Mouse (Mus musculus) neutrophil, adult 5-6 weeks (primary cell): ENCODE data around the gene Fibcd1. TPM values are rescaled to one million over a fixed set of nuclear protein-coding genes. Genes with fewer than 3 reads are reported as not detected.

Experiments used
- ATAC-seq: fragments of 151-379, 151-347 bp; 2 replicates; pipeline ENCODE4 v1.8.0; 2017; ENCODE audit warnings: mild to moderate bottlenecking, moderate TSS enrichment; ENCODE audit not compliant: insufficient number of reproducible peaks, poor library complexity, low FRiP score, severe bottlenecking; ENCODE audit errors: extremely low read depth
- total RNA-seq: library from RNA; stranded (forward); fragments of 200-1000 nt; gene quantifications from 2 replicates; pipeline ENCODE4 v1.2.3, GENCODE M21; 2017

Fibcd1 gene
- total RNA-seq, 1 experiment from 2014 or later: not detected

DNA sequence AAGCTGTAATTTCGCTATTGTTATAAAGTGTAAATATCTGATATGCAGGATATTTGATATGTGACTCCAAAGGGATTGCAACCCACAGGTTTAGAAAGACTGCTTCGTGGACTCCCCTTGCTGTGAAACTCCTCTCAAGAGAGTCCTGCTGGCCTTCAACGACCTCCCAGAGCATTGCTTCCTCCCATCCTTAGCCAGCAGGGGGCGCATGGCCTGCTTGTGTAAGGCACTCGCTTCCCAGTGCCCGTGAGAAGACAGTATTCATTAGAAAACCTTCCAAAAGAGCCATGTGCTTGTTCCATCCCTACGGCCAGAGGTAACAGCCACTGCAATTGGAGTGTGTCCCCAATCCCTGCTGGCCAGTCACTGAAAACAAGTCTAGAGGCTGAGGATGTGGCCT is 58.8 kb downstream of the Fibcd1 start:
- ATAC-seq: no peak

DNA sequence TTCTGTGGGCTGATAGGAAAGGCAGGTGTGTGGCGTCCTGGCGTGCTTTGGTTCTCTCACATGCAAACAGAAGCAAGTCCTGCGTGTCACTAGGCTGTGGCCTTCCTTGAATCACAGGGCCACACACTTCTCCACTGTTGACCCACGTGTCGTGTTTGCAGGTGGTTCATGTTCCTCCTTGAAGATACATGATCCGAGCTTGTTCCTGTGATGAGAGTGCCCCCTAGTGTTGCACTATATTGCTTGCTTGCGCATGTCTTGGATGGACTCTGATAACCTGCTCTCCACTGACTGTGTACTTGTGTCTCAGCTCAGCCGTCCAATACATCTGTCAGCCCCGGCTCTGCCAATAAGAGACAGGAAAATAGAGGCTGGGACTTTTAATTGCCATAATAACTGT is 60.7 kb downstream of the Fibcd1 start:
- peak; percentile 72 for ATAC-seq

DNA sequence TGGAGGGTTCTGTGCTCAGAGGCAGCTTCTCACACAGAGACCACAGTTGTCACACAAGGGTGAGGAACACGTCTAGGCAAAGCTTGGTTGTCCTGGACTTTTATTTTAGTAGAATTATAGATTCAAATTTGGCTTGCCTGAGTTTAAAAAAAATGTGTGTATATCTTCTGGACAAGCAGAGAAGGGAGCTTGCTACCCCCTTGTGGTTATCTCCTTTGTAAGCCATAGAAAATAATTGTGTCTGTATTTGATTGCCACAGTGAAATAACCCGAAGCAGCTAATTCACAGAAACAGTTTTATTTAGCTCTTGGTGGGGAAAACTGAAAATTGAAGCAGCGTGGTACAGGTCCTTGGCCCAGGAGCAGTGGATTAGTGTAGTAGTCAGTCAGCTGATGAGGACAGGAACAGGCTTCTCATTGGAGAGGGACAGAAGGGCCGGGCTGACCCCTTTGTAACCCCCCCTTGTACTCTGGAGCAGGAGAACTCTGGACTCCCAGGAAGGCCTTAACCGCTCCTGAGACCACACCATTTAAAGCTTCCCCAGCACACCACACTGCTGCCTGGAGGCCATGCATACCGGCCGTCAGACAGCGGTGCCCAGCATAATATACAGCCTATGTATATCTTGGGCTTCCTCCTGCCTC is 62.7 kb downstream of the Fibcd1 start:
- no peak for ATAC-seq

DNA sequence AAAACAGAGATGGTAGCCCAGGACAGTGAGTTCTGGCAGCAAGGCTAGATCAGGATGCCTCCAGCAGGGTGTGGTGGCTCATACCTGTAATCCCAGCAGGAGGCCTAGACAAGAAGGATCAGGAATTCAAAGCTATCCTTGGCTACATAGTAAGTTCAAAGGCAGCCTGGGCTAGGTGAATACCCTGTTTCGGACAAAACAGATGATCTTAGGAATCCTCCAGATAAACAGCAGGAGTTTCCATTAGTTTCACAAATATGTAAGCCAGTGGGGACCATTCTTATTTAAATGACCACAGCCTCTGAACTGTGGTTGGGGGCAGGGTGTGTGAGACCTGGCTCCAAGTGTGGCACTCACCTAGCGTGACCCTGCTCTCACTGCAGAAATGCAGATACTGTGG is 66.5 kb downstream of the Fibcd1 start:
- ATAC-seq: no peak

DNA sequence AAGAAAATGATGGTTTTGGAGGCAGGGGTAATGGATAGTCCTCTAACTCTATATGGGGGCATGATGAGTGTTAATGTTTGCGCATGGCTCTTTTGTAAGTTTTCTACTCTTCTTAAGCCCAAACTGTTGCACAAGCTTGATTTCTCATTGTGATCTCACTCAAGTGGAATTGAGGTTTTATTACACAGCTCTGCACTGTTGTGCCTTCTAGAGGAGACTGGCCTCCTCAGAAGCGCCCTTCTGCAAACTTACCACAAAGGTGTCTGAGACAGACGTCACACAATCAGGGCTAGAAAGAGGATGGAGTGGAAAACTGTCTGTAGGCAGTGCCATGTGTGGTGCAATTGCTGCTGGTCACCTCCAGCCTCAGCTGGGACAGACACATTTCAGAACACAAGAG is 69.3 kb downstream of the Fibcd1 start:
- no peak for ATAC-seq

DNA sequence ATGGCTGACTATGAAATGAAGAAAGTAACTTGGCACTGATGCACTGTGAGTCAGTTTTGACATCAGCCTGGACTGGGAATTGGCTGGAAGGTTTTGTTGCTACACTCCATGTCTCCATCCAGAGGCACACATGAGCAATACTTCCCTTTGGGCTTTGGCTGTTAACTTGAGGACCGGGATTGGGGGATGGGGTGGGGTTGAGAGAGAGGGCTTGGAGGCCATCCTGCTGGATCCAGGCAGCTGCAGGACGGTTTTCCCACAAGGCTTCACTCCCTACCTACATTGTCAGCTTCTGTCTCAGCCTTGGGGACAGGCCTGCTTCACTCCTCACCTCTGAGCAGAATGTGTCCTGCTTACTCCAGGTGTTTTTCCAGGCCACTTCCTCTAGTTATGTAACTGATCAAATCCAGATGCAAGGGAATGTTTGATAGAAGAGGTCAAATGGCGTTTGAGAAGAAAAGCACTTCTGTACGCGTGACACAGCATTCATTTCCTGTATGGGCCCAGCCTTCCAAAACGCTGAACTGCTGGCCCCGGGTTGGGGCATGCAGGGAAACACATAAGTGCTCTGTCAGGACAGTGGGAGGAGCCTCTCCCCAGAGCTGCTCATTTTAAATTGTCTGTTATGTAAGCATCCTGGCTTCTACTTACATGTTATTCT is 74.9 kb downstream of the Fibcd1 start:
- peak; percentile 64; the same call in 1 of the 2 replicates for ATAC-seq

DNA sequence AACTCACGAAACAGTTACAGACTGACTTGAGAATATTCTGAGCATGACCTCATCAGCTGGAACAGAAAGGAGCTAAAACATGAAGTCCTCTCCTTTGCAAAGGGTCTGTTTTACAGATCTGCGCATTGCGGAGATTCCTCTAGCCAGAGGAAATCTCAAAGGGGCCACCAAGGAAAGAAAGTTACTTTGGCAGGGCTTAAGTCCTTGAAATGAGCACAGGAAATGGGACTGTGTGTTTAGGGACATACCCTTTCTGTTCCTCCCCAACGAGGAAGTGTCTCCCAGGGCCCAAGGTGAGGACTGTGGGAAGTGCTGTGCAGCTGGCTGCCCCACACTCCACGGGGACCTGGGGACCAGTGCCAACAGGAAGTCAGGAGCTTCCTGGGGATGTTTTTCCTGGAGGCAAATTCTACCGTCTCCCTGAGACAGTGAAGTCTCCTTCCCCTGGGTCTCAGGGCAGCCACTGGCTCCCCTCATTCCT is 76.1 kb downstream of the Fibcd1 start:
- no peak for ATAC-seq

DNA sequence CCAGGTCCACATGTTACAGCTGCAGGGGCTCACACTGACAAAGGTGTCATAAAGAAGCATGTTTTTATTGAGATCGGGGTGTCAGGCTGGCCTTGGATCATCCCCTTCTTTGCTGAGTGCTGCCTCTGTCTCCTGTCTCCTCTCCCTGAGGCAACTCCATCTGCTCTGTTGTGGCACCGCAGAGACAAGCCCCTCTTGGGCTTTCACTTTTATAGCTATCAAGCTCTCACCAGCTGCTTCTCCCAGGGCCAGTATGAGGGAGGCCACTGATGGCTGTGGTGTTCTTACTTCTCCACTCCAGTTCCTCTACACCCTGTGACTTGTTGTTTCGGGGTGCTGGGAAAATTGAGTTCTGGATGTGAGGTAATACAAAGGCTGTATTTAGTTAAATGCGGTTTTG is 76.7 kb downstream of the Fibcd1 start:
- no peak for ATAC-seq

DNA sequence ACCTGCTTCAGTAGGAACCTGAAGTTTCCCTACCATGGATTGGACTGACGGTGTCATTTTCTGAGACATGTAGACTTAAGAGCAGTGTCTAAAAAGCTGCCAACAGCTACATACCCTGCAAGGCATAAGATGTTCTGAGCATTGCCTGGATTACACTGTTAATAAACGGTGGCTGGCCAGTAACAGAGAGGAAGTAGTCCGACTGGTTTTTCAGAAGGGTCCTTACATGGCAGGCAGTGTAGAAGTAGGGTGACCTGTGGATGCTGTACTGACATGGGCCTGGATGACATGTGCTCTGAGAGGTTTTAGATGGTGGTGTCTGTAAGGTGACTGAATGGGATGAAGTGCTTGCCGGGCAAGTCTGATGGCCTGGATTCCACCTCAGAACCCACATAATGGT is 78.0 kb downstream of the Fibcd1 start:
- ATAC-seq: no peak

DNA sequence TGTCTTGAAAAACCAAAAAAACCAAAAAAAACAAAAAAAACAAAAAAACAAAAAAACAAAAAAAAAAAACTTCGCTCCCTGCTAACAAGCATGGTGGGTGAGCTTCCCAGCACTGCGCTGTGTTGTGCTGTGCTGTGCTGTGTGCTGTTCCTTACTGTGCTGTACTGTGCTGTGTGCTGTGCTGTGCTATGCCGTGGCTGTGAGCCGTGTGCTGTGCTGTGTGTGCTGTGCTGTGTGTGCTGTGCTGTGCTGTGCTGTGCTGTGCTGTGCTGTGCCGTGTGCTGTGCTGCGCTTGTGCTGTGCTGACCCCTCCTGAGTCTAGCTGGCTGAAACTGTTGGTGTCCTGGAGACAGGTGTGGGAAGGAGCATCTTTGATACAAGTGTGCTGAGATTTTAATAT is 78.7 kb downstream of the Fibcd1 start:
- no peak for ATAC-seq

Other genes starting within 250 kb of the Fibcd1 start
- gene Prdm12, start 206.0 kb downstream of the Fibcd1 start, total RNA-seq: not detected in 2 replicates
- 27.1 and 30.2 TPM in 2 replicates for gene Exosc2, start 175.3 kb downstream of the Fibcd1 start, total RNA-seq
- gene Abl1, start 157.6 kb downstream of the Fibcd1 start, total RNA-seq: 29.3 and 34.1 TPM in 2 replicates
- gene Qrfp, start 35.4 kb downstream of the Fibcd1 start, total RNA-seq: 2.6 and 2.8 TPM in 2 replicates
- gene Lamc3, start 41.3 kb upstream of the Fibcd1 start, total RNA-seq: not detected in 2 replicates
- gene Aif1l, start 104.1 kb upstream of the Fibcd1 start, total RNA-seq: 0.35 and 1.1 TPM in 2 replicates
- gene Nup214, start 128.4 kb upstream of the Fibcd1 start, total RNA-seq: 50.9 and 57.8 TPM in 2 replicates
- gene Fam78a, start 238.9 kb upstream of the Fibcd1 start, total RNA-seq: 29.6 and 30.6 TPM in 2 replicates
- 0.37 TPM in 1 of 2 replicates, not detected in the other for gene Plpp7, start 249.5 kb upstream of the Fibcd1 start, total RNA-seq